Comparison of ENCODE assay signal across 10 mouse cellular contexts in the genomic region with DNA sequence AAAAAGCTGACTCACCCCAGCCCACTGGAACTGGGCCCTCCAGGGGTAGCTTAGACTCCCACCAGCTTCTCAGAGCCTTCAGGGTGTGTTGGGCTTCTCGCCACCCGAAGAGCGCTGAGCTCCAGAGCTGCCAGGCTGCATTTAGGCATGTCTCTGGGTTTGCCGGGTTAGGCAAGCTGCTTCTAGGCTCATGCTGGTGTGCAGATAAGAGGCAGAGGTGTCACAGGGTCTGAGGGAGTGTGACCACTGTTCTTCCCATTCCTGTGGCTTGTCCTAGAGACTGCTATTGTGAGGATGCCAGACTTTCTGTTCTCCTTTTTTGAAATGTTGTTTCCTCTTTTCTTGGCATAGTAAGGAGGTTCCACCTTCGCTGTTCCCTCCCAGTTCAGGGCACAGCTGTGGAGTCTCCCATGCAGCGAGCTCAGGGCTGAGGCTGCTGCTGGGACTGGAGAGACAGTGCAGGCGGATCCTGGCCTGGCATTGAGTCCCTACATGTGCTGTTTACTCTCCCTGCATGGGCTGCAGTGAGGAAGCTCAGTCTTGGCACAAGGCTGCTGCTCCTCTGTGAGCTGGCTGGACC. TPM values are rescaled to one million over a fixed set of nuclear protein-coding genes. Genes with fewer than 3 reads are reported as not detected.
DNase-seq lines count a peak whose midpoint lies in the region; ATAC-seq lines count a peak whose summit lies in the region.
"Had no signal": no experiment of that assay in that cellular context is flagged by ENCODE, and none has a peak within 500 bp of the region (broad histone marks: within the 10 kb centered on the region; RNA-seq: fewer than 3 reads in every experiment).

No protein-coding gene starts in this region.

- H3K9ac ChIP-seq in hindbrain, embryonic 11.5 days (ENCODE audit: low read depth, low read length), result no peak overlapping the region

- no peak overlapping the region for H3K4me3 ChIP-seq in hindbrain, embryonic 11.5 days (ENCODE audit: low read depth, low read length)

- 89% methylated on average over 7 of the region's 7 CpGs for WGBS in hindbrain, embryonic 11.5 days

- DNase-seq in cerebellum, adult 9-11 months, result peak; percentile 44
- no peak for DNase-seq in cerebellum, adult 11-12 months
- DNase-seq in left cerebral cortex, adult 9 months (ENCODE audit: low spot score in 2 of 2), result peak; percentile 54 to 73
- no peak for DNase-seq in left cerebral cortex, adult 11 months (ENCODE audit: low spot score)
- peak; percentile 84 for DNase-seq in brain, adult 2 months (ENCODE audit: low read depth, low spot score)
- DNase-seq in hindbrain, embryonic 11.5 days (ENCODE audit: low spot score), result no peak
- no peak for DNase-seq in urinary bladder, postnatal 36 days (ENCODE audit: low spot score in 2 of 2)
- DNase-seq: B cell, adult 2 months had no signal

- H3K4me2 ChIP-seq in hindbrain, embryonic 11.5 days (replicated peaks; ENCODE audit: low read depth, low read length), result no peak overlapping the region
- H3K4me2 ChIP-seq: heart, embryonic 11.5 days had no signal

- ATAC-seq in megakaryocyte progenitor cell, adult 5-6 weeks (replicated peaks; ENCODE audit: poor library complexity), result peak; percentile 88
- ATAC-seq in hindbrain, embryonic 11.5 days (ENCODE audit: low FRiP score), result no peak

- no peaks in the 10 kb centered on the region for H3K9me3 ChIP-seq in hindbrain, embryonic 11.5 days (ENCODE audit: control insufficient read depth, low read length)

- no peaks in the 10 kb centered on the region for H3K27me3 ChIP-seq in hindbrain, embryonic 11.5 days (ENCODE audit: control insufficient read depth, insufficient read depth, low read length)

- H3K36me3 ChIP-seq in hindbrain, embryonic 11.5 days (ENCODE audit: control insufficient read depth, insufficient read depth, low read length), result no peaks in the 10 kb centered on the region

- H3K4me1 ChIP-seq in hindbrain, embryonic 11.5 days (replicated peaks; ENCODE audit: control insufficient read depth, insufficient read depth, low read length), result no peaks in the 10 kb centered on the region

- no peak overlapping the region for H3K27ac ChIP-seq in hindbrain, embryonic 11.5 days (ENCODE audit: low read depth, low read length)

RNA-seq across cellular contexts. Expression of gene Tbc1d22a, which starts 10.8 kb away (rescaled TPM):
- total RNA-seq in megakaryocyte progenitor cell, adult 5-6 weeks (2015), result 12.2 and 12.6 TPM in 2 replicates
- total RNA-seq in megakaryocyte progenitor cell, adult 5-6 weeks (2017), result 17.3 and 19.8 TPM in 2 replicates
- 7.3 and 8.3 TPM in 2 replicates for polyA plus RNA-seq in hindbrain, embryonic 11.5 days (2014; fragmentation: Nextera tagmentation; extraction: Ambion mirVana)

RNA-seq across cellular contexts. Expression of gene Cerk, which starts 39.1 kb away (rescaled TPM):
- 25.0 and 26.5 TPM in 2 replicates for total RNA-seq in megakaryocyte progenitor cell, adult 5-6 weeks (2015)
- 37.6 and 45.7 TPM in 2 replicates for total RNA-seq in megakaryocyte progenitor cell, adult 5-6 weeks (2017)
- 16.9 and 18.4 TPM in 2 replicates for polyA plus RNA-seq in hindbrain, embryonic 11.5 days (2014; fragmentation: Nextera tagmentation; extraction: Ambion mirVana)

Comparison
In these comparisons a context has a peak if more than half of its experiments do, and no peak if none do; other contexts are left out.
1. DNase-seq: peak in cerebellum, adult 9-11 months (single experiment), left cerebral cortex, adult 9 months (2 of 2) and brain, adult 2 months (single experiment); none in cerebellum, adult 11-12 months (single experiment), left cerebral cortex, adult 11 months (single experiment), hindbrain, embryonic 11.5 days (single experiment) and urinary bladder, postnatal 36 days (0 of 2).